Mouse (Mus musculus) adrenal gland, adult 2 months (tissue): ENCODE data around the gene Timp4. TPM values are rescaled to one million over a fixed set of nuclear protein-coding genes. Genes with fewer than 3 reads are reported as not detected.
"Not testable (repeated sequence)": the region's sequence is repeated elsewhere in the genome, so short reads cannot be mapped to it uniquely, and the experiment has no call there.

ENCODE experiments used
- DNase-seq: peaks from one replicate; pipeline ENCODE4 v3.0.0; 2021
- polyA plus RNA-seq: library from polyadenylated mRNA; depleted of rRNA; stranded (reverse); fragments of >200 nt; gene quantifications from 2 replicates; pipeline ENCODE4 v1.2.3, GENCODE M21; 2012
- total RNA-seq, 2 experiments: library from RNA; stranded (reverse); gene quantifications; 2 replicates each; pipeline ENCODE4 v1.2.3; 2021

Timp4 gene
- total and polyA plus RNA-seq, 3 experiments = 4.4 to 23.6 (median 7.1) TPM

DNA sequence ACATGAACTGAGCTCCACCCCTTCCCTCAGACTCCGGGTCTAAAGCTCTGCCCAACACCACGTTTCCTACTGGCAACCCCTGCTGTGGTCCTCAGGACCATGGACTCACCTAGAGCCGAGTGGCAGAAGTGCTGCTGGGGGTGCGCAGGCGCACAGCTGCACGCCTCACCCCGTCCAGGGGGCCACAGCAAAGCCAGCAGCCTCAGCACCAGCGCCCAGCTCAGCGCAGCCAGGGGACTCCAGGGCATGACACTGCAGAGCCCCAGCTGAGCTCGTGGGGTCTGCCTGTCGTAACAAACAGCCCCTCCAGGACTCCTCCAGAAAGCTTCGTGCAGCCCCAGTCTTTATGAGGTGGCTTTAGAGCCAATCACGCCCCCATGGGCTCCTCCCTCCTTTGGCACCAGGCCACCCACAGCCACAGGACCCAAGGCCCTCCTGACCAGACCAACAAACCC, 447 bp downstream of the Timp4 start:
- peak; percentile 25 for DNase-seq

DNA sequence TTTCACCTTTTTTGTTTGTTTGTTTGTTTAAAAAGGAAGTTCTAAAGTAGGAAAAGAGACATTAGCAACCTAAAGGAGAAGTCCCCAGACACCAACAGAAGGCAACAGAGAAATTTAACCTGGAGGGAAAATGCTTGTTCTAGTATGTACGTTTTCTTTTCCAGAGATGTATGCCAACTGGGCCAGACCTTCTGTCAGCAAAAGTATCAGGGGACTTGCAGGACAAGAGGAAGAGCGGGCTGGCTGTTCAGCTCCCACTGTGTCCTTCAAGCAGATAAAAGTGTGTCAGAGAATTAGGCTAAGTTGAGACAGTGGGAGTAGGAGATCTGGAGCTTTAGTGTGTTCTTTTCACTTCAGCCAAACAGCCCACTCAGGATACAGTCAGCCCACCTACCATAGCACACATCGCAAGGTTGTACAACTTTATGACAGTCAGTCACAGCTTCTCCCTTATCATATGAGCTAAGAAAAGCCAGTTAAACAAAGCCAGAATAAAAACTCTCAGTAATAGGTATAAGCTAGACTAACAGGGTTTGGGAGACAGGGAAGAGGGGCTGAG, 6.4 kb downstream of the Timp4 start:
- no peak for DNase-seq

DNA sequence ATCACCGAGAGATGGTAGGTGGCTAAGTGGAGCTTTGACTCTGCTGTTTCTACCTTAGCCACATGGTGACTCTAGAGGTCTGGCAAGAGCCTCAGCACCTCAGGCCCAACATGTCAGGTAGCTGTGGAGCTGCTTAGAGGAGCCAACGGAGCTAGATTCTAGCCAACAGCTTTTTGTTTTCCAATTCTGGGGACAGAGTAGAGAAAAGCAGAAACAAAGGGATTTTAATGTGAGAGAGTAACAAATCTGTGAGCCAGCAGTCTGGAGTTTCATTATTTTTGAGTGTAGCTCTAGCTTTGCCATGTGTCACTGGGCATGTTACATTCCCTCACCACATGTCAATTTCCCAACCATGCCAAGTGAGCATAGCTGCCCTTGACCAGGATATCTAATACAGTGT, 7.8 kb downstream of the Timp4 start:
- no peak for DNase-seq

DNA sequence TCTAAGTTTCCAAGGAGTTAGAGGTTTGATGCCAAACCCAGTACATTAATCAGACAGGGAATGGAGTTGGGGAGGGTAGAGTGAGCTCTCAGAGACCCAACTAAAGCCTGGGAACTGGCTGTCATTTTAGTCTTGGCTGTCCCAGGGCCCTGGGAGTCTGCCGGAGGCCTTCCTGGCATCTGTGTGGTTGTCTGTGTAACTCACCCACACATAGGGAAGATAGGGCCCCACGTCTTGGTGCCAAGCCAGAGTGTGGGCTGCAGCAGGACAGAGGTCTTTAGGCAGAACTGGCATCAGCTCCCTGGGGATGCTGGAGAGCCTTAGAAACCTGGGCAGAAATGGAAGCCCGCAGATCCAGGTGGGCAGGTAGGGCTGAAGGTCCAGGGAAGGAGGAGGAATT, 10.1 kb downstream of the Timp4 start:
- DNase-seq = no peak

DNA sequence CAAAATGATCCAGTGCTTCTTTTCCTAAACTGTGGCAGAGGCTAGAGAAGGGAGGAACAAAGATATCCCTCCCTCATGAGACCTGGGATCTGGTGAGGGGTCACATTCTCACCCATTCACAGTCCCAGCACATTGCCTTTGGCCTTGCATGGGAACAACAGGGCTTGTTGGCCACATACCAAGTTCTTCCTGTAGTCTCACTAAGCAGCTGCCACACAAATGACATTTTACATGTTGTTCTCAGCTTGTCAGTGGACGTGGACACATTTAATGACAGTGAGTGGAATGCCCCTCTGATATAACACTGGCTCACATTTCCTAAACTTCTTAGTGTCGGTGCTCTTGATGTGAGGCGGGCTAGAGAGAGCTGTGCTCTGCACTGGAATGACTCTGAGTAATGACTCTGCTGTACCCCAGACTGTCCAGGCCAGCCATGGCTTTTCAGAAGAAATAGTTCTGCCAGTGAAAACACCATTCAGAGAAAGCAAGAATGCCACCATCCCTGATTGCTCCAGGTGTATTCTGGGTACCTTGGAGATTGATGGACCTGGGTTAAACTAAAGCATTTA, 10.8 kb downstream of the Timp4 start:
- no peak for DNase-seq

DNA sequence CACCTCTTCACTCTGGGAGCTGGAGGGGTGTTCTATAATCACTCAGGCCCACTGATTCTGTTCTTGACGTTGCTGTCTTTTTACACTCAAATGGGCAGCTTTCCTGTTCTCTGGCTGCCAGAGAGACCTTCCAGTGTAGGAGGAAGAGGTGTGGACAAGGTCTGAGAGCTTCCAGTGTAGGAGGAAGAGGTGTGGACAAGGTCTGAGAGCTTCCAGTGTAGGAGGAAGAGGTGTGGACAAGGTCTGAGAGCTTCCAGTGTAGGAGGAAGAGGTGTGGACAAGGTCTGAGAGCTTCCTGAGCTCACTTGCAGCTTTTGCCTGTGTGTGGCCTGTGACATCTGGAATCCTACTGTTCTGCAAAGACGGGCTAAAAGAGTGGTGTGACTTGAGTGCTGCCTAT, 11.6 kb downstream of the Timp4 start:
- DNase-seq = not testable (repeated sequence)

DNA sequence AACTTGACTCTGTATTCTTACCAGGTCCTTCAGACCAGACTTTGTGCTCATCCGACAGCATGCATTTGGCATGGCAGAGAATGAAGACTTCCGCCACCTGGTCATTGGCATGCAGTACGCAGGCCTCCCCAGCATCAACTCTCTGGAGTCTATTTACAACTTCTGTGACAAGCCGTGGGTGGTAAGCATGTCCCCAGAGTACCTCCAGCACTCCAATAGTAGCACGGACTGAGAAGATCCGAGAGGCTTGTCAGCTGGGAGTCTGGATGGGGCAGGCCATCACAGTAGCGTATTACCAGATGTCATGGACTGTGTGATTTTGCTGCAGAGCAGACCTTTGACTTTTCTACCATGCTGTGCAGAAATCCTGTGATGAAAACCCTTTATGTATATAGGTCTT, 12.7 kb downstream of the Timp4 start:
- DNase-seq = no peak

DNA sequence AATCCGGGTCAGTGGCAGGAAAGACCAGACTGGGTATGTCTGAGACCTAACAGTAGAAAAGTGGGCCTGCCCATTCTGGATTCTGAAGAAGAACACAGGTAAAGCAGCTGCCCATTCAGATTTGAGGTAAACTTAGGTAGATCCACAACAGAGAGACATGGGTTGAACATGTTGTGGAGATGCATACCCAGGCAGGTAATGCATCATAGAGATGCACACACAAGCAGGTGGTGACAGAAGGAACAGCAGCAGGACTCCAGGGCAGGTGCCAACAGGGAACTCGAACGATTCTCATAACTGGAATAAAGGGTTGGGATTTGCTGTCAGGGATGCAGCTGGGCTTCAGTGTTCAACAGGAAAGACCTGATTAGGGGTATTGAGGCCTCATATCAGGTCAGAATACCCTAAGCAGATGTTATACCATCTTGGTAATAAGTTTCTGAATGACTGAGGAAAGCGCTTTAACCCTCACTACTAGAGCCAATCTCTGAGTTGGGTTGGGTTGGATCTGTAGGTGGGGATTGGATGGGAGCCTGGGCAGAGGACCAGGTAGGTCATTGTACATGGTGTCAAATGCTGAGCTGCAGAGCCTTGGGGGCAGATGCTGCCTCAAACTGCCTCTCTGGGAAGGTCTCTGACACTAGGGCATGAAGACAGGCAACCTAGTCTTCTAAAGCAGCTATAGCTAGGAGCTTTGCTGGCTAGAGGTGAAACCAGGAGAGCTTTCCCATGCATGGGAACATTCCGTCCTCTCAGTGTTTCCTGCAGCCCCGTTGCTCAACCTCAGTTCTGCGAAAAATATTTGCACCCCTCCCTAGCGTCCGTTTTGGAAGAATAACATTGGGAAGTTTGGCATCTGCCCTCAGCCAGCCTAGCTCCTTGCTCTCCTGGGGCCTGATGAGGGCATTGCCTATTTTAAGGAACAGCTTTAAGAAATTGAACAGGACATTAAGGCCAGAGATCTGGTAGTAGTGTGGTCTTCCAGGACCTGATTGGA, 13.7 kb downstream of the Timp4 start:
- peak; percentile 36 for DNase-seq

DNA sequence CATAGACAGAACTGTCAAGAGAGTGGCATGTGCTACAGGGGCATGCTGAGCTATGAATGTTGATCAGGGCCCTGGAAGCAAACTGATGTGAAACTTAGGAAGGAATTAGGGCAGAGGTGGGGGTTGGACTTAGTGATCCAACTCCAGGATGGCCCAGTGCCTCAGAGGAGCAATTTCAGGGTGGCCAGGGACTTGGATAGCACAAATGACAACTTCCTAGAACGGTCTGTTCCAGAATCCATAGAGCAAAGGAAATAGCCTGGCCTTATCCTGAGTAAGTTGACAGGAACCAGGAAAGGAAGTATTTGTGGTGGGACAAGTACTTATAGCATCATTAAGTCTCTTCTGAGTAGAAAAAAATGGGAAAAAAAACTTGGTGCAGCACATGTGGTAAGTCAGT, 19.4 kb downstream of the Timp4 start:
- no peak for DNase-seq

DNA sequence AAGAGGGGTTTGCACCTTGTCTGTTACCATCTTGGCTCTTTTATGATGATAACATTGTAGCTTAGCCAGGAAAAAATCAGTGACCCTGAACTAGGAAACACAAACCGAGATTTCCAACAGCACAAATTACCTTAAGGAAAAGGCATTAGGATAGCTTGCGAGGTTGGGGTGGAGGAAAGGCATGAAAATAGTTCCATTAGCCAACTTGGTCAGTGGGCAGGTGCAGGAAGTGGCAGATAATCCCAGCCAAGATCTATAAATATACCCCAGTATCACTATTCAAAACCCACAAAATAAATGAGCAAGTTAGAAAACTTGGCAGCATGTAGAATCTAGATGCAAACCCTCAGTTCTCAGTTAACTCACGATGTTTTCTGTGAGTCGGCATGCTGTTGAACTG, 20.2 kb downstream of the Timp4 start:
- no peak for DNase-seq

DNA sequence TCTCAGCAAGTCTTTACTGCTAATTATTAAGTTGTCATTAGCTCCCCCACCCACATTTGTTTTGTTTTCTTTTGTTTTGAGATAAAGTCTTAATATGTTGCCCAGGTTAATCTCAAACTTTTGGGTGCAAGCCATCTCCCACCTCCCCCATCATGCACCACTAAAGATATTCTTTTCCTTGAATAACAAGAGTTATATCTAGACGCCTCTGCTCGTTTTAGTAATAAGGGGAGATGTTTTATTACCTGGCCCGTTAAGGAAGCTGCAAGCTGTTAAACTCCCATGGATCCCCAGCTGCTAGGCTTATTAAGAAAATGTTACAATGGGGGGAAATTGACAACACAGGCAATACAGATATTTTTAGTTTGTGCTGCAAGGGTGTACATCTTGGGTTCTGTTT, 21.4 kb downstream of the Timp4 start:
- no peak for DNase-seq

DNA sequence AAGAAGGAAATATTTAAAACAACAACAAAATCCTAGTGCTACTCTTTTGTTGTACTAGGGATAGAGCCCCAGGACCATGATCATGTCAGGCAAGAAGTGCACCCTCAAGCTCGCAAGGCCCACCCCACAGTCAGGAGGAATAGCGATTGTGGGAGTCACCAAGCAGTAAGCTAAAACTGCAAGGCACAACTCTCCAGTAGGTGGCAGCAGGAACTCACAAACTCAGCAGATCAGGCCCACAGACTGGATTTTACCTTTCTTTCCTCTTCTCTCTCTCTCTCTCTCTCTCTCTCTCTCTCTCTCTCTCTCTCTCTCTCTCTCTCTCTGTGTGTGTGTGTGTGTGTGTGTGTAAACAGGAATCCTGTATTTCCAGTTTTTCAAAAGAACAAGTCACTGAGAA, 24.5 kb downstream of the Timp4 start:
- DNase-seq = peak; percentile 72

DNA sequence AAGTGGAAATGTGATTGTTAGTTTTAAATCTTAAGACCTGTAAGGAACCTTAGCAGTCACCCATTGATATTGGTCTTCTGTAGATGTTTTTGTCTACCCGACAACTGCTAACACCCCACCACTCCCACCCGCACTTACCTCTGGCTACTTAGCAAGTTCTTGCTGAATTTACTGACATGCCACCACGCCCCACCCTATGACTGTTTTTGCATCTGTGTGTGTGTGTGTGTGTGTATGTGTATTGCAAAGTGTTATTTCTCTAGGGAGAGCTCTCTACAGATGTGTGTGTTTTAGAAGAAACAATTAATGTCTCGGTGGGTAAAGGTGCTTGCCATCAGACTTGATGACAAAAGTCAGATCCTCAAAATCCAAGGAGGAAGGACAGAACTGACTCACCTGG, 25.0 kb downstream of the Timp4 start, which contains the start of gene Gm17482:
Gm17482 (plus strand) TSS at position 301 of the 400 bp plus-strand sequence.
- DNase-seq = no peak

DNA sequence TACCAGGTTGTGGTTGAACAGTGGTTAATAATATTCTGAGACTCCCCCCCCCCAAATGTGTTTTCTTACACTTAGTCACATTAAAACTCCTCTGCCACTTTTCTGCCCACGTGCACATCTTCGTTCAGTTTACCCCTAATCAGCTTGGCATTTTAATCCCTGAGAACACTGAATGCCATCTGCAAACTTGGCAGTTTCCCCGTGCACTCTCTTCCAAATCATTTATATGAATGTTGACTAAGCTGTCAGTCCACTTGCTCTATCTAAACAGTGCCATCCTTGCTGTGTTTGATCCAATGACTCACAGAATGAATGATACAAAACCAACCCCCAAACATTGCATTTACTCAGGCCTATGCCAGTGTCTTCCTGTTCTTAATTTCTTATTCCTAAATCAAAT, 26.5 kb downstream of the Timp4 start:
- peak; percentile 63 for DNase-seq

DNA sequence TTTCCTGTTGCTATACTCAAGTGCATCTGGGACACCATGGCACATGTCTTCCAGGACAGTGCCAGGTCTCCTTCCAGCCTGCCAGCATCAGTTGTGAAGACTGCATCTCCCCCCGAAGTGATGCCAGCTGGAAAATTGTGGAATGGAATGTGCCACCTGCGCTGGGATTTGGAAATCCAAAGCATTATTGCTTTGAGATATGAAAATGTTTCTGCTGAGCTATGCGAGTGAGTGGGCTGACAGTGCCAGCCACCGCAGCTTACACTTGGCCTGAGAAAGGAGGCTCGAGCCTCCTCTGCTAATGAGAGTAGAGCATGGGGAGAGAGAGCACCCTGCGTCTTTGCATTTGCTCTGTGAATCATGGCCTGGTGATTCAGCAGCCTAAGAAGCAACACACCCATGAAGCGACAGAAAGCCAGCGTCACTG, 30.8 kb downstream of the Timp4 start:
- no peak for DNase-seq

DNA sequence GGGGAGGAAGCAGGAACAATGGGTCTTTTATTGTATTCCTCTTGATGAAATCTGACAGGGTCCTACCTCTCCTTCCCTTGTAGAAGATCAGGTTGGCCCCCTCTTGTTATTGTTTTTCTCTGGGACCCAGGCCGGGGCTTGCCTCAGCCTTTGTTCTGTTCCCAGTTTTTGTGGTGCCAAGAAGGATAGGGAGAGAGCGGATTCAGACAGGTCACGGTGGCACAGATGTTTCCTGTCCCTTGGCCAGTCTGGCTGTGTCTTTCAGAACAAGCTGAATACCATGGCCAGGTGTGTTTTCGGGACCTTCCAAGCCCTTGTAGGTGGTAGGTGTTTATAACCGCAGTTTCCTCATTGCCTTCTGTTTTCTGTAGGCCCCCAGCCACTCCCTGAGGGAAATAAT, 38.9 kb downstream of the Timp4 start:
- no peak for DNase-seq

DNA sequence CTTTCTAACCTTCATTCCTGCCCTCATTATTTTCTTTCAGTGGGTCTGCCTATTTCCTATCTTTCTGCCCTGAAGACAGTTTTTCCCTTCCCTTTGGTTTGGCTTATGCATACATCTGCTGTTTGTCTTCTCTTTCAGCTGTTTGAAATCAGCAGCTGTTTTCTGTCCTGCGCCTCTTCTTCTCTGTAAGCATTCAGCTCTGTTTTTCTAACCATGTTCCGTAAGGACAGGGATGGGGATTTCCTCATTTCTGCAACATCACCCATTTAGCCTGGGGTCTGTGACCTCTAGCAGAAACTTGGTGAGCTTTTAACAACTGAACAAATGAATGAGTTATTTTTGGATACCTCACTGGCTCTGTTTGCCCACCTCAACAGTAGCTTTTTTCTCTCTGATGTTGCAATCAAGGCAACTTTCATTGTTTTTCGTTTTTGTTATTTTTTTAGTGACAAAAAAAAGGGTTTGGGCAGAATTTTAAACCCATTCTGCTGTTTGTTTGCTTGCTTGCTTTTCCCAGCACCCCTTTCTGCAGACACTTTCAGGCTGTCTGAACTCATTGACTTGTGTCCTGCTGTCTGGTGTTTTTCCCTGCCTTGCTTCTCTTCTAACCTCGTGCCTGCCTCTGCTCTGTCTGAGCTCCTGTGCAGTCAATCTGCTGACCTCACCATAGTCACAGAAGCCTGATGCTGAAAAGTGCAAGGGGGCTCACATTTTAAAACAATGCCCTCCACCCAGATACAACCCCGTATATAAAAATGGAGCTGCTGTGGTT, 39.7 kb downstream of the Timp4 start:
- no peak for DNase-seq

DNA sequence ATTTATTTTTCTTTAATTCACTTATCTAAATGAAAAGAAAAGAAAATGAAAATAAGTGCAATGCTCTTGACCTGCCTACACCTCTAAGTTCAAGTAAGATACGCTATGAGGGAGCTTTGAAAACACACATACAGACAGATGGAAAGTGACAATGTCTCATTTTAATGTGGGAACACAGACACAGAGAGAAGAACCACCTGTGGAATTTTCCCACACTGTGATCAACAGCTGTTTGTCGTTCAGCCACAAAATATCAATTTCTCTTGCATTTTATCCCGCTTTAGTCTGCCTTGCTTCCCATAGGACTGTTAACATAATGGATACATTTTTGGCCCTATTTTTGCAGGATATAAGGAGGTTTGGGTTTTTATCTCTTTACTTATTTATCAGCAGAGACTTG, 41.2 kb downstream of the Timp4 start:
- DNase-seq = no peak

DNA sequence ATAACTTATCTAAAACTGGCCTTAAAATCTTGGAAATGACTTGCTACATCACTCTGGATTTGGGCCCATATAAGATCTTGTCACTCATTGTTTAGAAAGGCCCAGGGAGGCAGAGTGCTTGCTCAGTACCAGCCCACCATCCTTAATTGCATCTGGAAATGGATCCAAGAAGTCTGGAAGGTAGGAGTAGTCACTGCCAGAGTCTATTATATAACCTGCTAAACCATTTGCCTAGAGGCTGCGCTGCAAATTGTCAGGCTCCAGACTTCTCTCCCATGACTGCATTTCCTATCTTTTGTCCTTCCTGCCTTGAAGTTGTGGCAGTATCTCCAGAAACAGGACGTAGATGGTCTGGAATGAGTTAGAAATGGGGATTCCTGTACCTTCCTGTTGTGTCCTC, 41.8 kb downstream of the Timp4 start:
- no peak for DNase-seq

DNA sequence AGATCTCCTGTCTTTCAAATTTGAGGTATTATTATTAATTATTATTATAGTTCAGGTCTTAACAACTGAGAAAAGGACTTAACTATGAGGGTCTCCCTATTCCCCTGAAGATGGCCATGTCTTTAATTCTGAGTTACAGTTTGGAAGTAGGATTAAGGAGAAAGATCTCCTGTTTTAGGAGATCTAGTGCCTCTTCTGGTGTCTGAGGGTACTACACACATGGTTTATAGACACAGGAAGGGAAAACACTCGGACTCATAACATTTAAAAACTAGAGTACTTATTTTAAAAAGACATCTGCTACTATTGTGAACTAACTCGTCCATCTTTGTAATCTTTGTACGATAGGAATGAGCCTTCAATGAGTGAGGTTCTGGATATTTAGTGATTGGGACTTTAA, 49.0 kb downstream of the Timp4 start:
- DNase-seq = no peak

DNA sequence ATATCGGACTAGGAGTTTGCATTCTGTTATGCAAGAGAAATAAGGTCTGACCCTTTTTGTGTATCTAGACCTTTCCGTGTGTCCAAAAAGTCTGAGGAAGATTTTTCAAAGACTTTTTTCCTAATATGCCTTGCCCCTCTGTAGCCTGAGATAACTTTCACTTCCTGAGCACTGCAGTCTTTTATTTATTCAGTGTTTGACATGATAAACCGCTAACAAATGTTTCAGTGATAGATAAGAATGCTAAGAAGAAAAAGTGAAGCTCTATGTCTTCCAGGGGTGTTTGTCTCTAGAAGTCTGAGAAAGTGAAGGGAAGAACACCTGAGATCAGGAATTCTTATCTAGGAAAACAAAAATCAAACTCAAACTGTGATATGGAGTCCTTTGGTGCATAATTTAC, 51.3 kb downstream of the Timp4 start:
- no peak for DNase-seq
